Mouse (Mus musculus): ENCODE results near the gene Clec16a.

Gene Clec16a

DNA sequence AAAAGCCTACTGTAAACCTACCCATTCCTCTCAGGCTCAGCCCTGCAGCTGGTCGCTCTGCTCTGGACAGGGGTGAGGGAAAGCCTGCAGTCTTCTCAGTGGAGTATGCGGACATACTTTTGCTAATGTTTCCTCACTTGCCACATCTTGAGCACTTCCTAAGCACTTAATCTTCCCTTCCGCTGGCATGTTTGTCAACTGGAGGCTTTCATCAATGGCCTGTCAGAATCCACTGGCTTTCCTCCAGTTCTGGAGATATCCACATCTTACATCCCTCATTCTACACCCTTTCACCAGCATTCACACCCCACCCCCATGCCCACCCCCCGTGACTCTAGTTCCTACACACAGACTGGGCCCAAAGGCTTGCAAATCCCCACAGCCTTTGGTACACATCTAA, 182.5 kb downstream of the Clec16a start:
- DNase-seq, result no peak

DNA sequence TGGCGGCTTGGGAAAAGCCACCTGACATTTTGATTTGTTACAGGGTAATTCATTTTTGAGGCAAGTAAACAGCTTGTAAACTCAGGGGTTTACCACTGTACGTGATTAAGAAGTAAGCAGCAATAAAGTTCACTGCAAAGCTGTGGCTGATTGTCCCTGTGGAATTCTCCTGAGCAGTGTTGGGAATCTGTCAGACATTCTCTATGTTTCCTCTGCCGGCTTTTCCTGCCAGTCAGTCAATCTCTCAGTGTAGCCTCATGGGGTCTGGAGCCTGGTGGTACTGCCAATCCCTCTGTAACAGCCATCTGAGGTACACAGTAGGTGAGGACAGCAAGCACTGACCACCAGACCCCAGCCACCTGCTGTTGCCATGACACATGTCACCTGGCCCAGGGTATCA, 183.7 kb downstream of the Clec16a start:
- DNase-seq, result no peak

GRCm38 (mm10) chr16:10730941-10731340, 185.8 kb downstream of the Clec16a start:
- peak; percentile 64 to 74 for DNase-seq

DNA sequence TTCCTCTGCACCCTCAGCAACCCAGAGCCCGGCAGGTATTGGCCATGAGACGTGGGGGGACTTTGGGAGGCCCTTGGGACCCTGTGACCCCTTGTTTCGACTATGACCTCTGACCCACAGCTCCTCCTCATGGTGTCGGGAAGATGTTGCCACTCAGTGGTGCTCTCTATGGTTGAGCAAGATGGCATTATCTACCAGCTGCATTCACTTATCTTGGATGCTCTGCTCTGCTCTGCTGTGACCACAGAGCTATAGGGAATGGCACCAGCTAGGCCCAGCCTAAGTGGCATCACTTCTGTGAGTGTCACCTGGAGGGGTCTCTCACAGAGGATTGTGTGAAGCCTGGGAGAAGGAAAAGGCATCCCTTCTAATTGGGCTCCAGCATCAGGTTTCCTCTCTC, 186.6 kb downstream of the Clec16a start:
- peak in 1 of 2 experiments; percentile 48 for DNase-seq

DNA sequence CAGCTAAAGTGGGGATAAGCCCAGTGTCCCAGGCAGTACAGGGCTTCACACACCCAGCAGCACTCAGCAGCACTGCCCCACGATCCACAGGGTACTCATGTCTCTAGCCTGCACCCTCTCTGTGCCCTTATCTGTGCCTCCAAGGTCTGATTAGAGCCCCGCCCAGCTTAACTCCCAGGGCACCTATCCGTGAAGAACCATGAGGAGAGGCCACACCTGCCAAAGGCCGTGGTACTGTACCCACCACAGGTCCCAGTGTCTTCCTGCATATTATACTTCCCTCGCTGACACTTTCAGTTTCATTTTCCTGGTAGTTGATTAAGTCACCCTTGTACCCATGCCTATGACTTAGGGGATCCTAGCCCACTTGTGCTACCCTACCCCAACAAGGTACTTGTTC, 187.3 kb downstream of the Clec16a start:
- peak; percentile 51 to 67 for DNase-seq

GRCm38 (mm10) chr16:10735781-10736180, 190.6 kb downstream of the Clec16a start:
- no peak for DNase-seq

DNA sequence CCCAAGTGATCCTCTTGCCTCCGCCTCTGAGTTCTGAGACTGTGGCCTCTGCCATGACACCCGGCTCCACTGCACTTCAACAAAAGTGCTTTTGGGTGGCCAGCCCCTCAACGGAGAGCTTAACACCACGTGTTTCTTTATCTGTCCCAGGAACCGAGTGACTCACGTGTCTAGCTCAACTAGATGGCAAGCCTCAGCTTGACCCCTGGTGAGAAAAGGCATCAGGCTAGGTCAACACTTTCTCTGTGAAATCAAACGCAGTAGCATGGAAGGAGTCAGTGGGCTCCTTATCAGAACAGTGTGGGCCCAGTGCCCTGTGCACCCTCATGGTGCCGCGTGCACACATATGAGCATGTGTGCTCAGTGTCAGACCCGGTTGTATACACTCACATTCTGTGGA, 191.2 kb downstream of the Clec16a start:
- DNase-seq, result no peak

DNA sequence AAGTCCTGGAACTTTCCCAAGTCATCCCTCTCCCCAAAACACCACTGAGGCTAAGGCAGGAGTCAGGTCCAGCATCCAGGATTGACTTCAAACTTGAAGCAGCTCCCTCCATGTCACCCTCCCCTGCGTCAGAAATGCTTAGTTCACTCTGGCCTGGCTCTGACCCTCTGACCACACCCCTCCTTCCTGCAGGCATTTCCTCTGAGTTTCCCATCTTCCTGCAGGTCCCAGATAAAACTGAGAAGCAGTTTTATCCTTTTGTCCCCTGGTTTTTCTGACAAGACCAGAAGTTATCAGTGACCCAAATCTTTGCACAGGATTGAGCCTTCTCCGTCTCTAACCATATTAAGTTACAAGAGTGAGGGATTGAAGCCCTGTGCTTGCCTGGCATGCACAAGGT, 192.4 kb downstream of the Clec16a start:
- no peak for DNase-seq

GRCm38 (mm10) chr16:10738866-10739265, 193.7 kb downstream of the Clec16a start:
- no peak for DNase-seq

DNA sequence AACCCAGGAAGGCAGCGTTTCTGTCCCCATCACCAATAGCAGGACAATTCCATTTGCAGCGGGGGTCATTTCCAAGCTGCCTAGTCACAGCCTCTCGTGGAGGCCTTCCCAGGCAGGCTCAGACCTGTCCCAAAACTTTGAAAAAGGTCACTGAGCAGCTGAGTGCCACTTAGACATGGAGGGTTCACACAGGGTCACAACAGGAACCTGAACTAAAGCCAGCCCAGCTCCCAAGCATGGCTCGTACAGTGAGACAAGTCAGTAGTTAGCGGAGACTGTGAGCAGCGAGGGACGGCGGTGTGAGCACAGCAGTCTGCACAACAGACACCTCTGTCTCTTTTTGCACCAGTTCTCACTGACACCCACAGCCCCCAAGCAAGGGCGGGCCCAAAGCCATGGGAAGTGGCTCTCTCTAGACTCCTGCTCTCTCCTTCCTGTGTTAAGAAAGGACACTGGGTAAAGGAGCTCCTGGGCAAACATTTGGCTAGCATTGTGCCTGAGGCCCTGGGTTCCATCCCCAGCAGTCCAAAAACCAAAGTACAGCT, 194.8 kb downstream of the Clec16a start:
- peak; percentile 38 to 59 for DNase-seq

GRCm38 (mm10) chr16:10741082-10741481, 195.9 kb downstream of the Clec16a start:
- no peak for DNase-seq

- DNase-seq, result peak in 1 of 2 experiments; percentile 67
These were observed 204.1 kb downstream of the Clec16a start for GRCm38 (mm10) chr16:10749226-10749625.

DNA sequence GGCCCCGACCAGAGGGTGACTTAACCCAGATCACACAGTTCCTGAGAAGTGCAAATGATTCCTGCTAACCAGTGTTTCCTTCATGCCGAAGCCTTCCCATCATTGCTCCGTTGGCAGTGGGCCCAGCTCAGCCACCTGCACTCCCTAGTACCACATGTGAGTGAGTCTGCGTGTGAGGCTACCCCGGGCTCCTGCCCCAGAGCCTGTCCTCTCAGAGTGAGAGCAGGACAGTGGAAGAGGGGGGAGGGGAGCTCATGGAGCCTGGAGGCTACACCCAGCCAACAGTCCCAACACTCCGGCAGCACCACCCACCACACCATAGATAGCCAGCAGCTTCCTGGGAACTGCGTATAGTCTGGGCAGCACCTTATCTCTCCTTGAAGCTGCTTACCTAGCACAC, 204.7 kb downstream of the Clec16a start:
- no peak for DNase-seq

DNA sequence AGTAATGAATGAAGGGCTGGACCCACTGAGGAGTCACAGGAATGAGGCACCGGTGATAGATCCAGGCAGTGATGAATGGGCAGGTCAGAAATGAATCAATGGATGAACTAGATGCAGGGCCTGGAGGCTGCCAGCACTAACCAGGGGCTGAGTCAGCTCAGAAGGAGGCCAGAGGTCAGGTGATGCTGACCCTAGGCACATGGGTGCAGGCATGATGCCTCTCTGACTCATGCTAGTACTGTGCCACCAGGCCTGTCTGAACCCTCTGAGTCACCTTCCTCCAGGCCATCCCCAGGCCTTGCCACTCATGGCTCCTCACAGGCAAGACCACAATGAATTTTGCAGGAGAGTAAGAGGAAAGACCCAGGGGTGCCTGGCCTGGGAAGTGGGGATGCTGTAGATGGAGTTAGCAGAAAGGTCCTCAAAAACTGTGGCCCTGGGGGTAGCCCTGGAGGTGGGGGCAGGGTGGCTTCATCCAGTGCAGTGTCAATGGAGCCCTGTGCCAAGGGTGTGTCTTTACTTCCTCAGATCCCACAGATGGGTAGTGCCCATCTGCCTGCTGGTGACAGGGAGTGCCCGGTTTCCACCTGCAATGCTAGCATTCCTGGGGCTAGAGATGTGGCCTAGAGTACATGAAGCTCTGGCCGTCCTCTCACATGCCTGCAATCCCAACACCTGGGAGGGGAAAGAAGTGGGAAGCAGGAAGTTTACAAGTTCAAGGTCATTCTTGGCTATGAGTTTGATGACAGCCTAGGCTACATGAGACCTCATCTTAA, 209.6 kb downstream of the Clec16a start:
- no peak for DNase-seq

DNA sequence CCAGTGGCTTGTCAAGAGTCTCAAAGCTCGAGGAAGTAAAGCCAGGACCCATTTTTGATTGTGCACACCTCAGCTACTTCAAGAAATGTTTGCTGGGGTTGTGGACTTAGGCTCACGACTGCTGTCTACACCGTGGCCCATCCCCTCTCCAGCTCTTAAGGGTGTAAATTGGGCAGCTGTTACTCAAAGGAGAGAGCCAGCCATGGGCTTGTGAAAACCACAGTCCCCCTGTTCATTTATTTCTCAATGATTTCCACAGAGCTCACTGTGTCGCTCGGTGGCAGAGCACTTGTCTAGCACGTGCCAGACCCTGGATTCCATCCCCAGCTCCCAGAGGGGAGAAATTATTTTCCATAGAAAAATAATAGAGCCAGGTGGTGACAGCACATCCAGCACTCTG, 211.0 kb downstream of the Clec16a start:
- DNase-seq, result no peak

DNA sequence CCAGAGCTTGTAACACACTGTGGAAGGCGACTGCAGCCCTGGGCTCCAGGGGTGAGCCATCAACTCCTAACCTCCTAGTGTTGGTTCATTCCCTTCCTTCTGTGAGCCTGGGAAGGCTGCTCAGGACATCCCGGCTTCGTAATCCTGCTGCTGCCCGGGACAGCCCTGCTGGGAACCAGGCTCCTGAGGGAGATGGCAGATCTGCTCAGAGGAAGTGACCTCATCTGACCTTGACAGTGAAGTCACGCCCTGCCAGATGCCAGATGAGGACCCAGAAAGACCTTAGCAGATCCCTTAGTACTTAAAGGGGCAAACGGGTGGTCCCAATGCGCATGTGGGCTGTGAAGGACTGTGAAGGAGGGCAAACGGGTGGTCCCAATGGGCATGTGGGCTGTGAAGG, 216.0 kb downstream of the Clec16a start:
- no peak for DNase-seq

DNA sequence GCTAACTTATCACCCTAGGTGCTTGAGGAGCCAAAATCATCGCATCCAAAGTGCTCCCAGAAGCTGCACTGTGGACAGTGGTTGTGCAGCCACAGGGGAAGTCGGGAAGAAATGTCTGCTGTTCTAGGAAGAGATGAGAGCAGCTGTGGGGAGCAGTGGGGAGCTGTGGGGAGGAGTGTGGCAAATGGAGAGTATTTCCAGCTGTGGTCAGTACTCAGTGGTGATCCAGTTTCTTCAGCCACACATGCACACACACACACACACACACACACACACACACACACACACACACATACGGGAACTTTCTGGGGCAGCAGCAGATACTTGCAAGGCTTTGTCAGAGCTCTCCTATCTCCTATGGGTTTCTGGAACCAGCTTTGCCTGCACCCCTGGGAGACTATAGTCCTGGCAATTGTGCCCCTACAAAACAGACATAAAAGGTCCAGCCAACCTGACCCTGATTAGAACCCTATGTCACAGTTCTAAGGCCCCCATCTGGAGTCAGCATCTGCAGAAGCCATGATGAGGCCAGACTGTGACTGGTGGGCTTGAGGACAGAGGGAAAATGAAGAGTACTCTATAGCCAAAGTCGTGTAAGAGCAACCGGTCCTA, 217.5 kb downstream of the Clec16a start:
- no peak for DNase-seq

- DNase-seq, result no peak
These were observed 218.6 kb downstream of the Clec16a start for GRCm38 (mm10) chr16:10763540-10764264.

DNA sequence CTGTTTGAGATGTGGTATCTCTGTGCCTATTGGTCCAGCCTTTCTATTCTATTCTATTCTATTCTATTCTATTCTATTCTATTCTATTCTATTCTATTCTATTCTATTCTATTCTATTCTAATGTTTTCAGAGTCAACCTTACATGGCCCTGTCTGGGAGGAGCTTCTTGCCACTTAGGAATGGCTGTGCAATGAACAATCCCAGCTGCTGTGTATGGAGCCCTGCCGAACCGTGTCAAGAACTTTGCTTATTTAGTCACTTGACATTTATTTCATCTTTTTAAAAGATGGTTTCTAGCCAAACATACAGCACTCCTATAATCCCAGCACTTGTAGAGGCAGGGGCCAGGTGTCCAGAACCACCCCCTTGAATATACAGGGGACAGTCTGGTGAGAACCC, 219.2 kb downstream of the Clec16a start:
- no peak for DNase-seq

DNA sequence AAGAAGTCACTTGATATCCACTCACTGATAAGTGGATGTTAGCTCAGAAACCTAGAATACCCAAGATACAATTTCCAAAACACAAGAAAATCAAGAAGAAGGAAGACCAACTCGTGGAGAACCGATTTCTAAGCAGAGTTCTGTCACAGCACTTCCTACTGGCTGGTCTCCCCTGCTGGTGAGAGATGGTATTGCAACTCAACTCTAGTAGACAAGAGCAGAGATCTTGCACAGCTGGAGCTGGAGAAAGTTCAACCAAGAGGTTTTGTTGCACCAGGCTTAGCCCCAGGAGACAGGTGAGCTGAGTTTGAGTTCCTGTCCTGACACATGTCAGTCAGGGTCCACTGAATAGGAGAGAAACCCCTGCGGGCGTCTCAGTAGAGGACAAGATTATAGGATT, 222.0 kb downstream of the Clec16a start:
- DNase-seq, result peak; percentile 71 to 77

- DNase-seq, result peak in 1 of 2 experiments; percentile 50
These were observed 223.7 kb downstream of the Clec16a start for GRCm38 (mm10) chr16:10768821-10769220.

DNA sequence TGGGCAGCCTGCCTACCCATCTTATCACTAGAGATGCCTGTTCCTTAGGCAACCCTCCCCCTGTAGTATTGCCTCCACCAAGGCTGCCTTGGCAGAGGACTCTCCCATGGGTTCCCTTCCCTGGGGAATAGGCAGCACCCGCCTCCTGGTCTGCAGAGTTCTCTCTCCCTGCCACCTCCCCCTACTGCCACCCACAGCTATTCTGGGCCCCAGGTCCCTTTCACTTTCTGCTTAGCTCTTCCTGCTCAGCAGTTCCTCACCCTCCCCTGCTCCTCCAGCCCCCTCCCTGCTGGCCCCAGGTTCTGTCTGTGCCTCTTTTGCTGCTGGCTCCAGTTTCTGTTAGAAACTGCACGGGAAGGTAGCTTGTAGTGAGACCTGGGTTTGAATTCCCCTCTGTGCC, 224.5 kb downstream of the Clec16a start:
- DNase-seq, result peak; percentile 72 to 83

GRCm38 (mm10) chr16:10770531-10771325, 225.6 kb downstream of the Clec16a start:
- peak in 1 of 2 experiments; percentile 56 for DNase-seq

Data from thymus, postnatal 36 days (tissue).